Mouse (Mus musculus) midbrain, embryonic 10.5 days (tissue): Measurements from ENCODE around the gene Cand1. TPM values are rescaled to one million over a fixed set of nuclear protein-coding genes. Genes with fewer than 3 reads are reported as not detected.
A peak's percentile ranks its signal among the peaks of the same experiment; 100 is the strongest.

ENCODE experiments used
- DNase-seq: peaks from one replicate; pipeline ENCODE4 v3.0.0-alpha.2; 2017; ENCODE audit warnings: low spot score
- H3K27ac ChIP-seq: fragments of 300-500 bp; sonication (generic); replicated peaks from 2 replicates; pipeline ENCODE4 v1.5.1; 2016; ENCODE audit warnings: mild to moderate bottlenecking
- H3K27me3 ChIP-seq: fragments of 300-500 bp; sonication (generic); 2 replicates; pipeline ENCODE4 v1.6.1; 2016; ENCODE audit warnings: low read depth, mild to moderate bottlenecking; ENCODE audit not compliant: poor library complexity, severe bottlenecking
- H3K36me3 ChIP-seq: fragments of 300-500 bp; sonication (generic); 2 replicates; pipeline ENCODE4 v1.6.1; 2016; ENCODE audit warnings: mild to moderate bottlenecking, moderate library complexity
- H3K4me1 ChIP-seq: fragments of 300-500 bp; sonication (generic); 2 replicates; pipeline ENCODE4 v1.6.1; 2016
- H3K4me3 ChIP-seq: fragments of 300-500 bp; sonication (generic); 2 replicates; pipeline ENCODE4 v1.5.1; 2016; ENCODE audit warnings: mild to moderate bottlenecking, moderate library complexity
- H3K9me3 ChIP-seq: fragments of 300-500 bp; sonication (generic); replicated peaks from 2 replicates; pipeline ENCODE4 v1.6.1; 2016; ENCODE audit warnings: mild to moderate bottlenecking
- WGBS: fragments of 180-500 bp; shearing (Covaris S2); methylation state at CpG from one replicate; pipeline ENCODE4 v1.1.7; 2016; 5-methylcytosine and 5-hydroxymethylcytosine counted together
- polyA plus RNA-seq: library from polyadenylated mRNA; unstranded; fragments of >200 nt; fragmentation: Nextera tagmentation; extraction: Ambion mirVana; gene quantifications from 2 replicates; pipeline ENCODE4 v1.2.1, GENCODE M21; 2016

Gene Cand1
- polyA plus RNA-seq, 1 experiment from 2014 or later, result 92.6 TPM

GRCm38 (mm10) chr10:119204334-119204946 is 35.4 kb downstream of the Cand1 start:
- no peak overlapping the region for H3K4me3 ChIP-seq
- H3K36me3 ChIP-seq, result peaks cover 100% of the 10 kb centered on the region
- no peaks in the 10 kb centered on the region for H3K4me1 ChIP-seq
- no peak for DNase-seq
- 86% methylated on average over 12 of the region's 12 CpGs for WGBS
- no peaks in the 10 kb centered on the region for H3K9me3 ChIP-seq
- no peak overlapping the region for H3K27ac ChIP-seq
- H3K27me3 ChIP-seq, result no peaks in the 10 kb centered on the region

GRCm38 (mm10) chr10:119199864-119200263 is 40.0 kb downstream of the Cand1 start:
- H3K4me1 ChIP-seq, result no peaks in the 10 kb centered on the region
- H3K27ac ChIP-seq, result no peak overlapping the region
- H3K9me3 ChIP-seq, result no peaks in the 10 kb centered on the region
- H3K27me3 ChIP-seq, result no peaks in the 10 kb centered on the region
- H3K4me3 ChIP-seq, result no peak overlapping the region
- peaks cover 95% of the 10 kb centered on the region for H3K36me3 ChIP-seq
- DNase-seq, result no peak
- WGBS, result 97% methylated on average over 5 of the region's 5 CpGs

- WGBS, result 93% methylated on average over 9 of the region's 9 CpGs
- H3K36me3 ChIP-seq, result peaks cover 81% of the 10 kb centered on the region
- H3K27me3 ChIP-seq, result no peaks in the 10 kb centered on the region
- H3K4me3 ChIP-seq, result no peak overlapping the region
- H3K27ac ChIP-seq, result no peak overlapping the region
- DNase-seq, result no peak
- H3K4me1 ChIP-seq, result no peaks in the 10 kb centered on the region
- no peaks in the 10 kb centered on the region for H3K9me3 ChIP-seq
Observed at GRCm38 (mm10) chr10:119198186-119198880, 41.5 kb downstream of the Cand1 start.

GRCm38 (mm10) chr10:119197621-119198150 is 42.2 kb downstream of the Cand1 start:
- Histone ChIP-seq H3K27ac (no peak overlapping the region), H3K36me3 (peaks cover 75% of the 10 kb centered on the region), H3K4me3 (no peak overlapping the region), H3K27me3 (no peaks in the 10 kb centered on the region), H3K9me3 (no peaks in the 10 kb centered on the region), H3K4me1 (no peaks in the 10 kb centered on the region)
- DNase-seq, result no peak
- WGBS, result 95% methylated on average over 13 of the region's 13 CpGs

GRCm38 (mm10) chr10:119192598-119193372 is 47.1 kb downstream of the Cand1 start:
- H3K36me3 ChIP-seq, result peaks cover 26% of the 10 kb centered on the region

GRCm38 (mm10) chr10:119187720-119188119 is 52.1 kb downstream of the Cand1 start:
- H3K4me3 ChIP-seq, result no peak overlapping the region
- no peaks in the 10 kb centered on the region for H3K27me3 ChIP-seq
- 82% methylated on average over 4 of the region's 4 CpGs for WGBS
- DNase-seq, result no peak
- H3K36me3 ChIP-seq, result no peaks in the 10 kb centered on the region
- H3K4me1 ChIP-seq, result no peaks in the 10 kb centered on the region
- no peak overlapping the region for H3K27ac ChIP-seq
- no peaks in the 10 kb centered on the region for H3K9me3 ChIP-seq

More at GRCm38 (mm10) chr10:119192598-119193372, 47.1 kb downstream of the Cand1 start:
- Histone ChIP-seq H3K9me3 (no peaks in the 10 kb centered on the region), H3K4me3 (no peak overlapping the region), H3K27me3 (no peaks in the 10 kb centered on the region), H3K27ac (no peak overlapping the region), H3K4me1 (no peaks in the 10 kb centered on the region)
- no peak for DNase-seq
- 72% methylated on average over 8 of the region's 8 CpGs for WGBS

- no peak for DNase-seq
- Histone ChIP-seq H3K4me3 (no peak overlapping the region), H3K9me3 (no peaks in the 10 kb centered on the region), H3K27me3 (no peaks in the 10 kb centered on the region), H3K36me3 (no peaks in the 10 kb centered on the region), H3K27ac (no peak overlapping the region), H3K4me1 (no peaks in the 10 kb centered on the region)
- WGBS, result 89% methylated on average over 3 of the region's 3 CpGs
Observed at GRCm38 (mm10) chr10:119169656-119170055, 70.2 kb downstream of the Cand1 start.

GRCm38 (mm10) chr10:119169237-119169636 is 70.6 kb downstream of the Cand1 start:
- Histone ChIP-seq H3K4me1 (no peaks in the 10 kb centered on the region), H3K27ac (no peak overlapping the region), H3K27me3 (no peaks in the 10 kb centered on the region), H3K4me3 (no peak overlapping the region), H3K9me3 (no peaks in the 10 kb centered on the region), H3K36me3 (no peaks in the 10 kb centered on the region)
- DNase-seq, result no peak
- 82% methylated on average over 13 of the region's 13 CpGs for WGBS

GRCm38 (mm10) chr10:119168791-119169190 is 71.1 kb downstream of the Cand1 start:
- no peaks in the 10 kb centered on the region for H3K4me1 ChIP-seq
- DNase-seq, result peak; percentile 18
- no peak overlapping the region for H3K27ac ChIP-seq
- no peaks in the 10 kb centered on the region for H3K9me3 ChIP-seq
- H3K36me3 ChIP-seq, result no peaks in the 10 kb centered on the region
- no peaks in the 10 kb centered on the region for H3K27me3 ChIP-seq
- 32% methylated on average over 14 of the region's 14 CpGs for whole genome bisulfite sequencing
- H3K4me3 ChIP-seq, result no peak overlapping the region

- Histone ChIP-seq H3K27ac (no peak overlapping the region), H3K4me1 (no peaks in the 10 kb centered on the region), H3K36me3 (no peaks in the 10 kb centered on the region), H3K27me3 (no peaks in the 10 kb centered on the region), H3K4me3 (no peak overlapping the region), H3K9me3 (no peaks in the 10 kb centered on the region)
- no peak for DNase-seq
- WGBS, result 15% methylated on average over 3 of the region's 3 CpGs
Observed at GRCm38 (mm10) chr10:119167858-119168257, 72.0 kb downstream of the Cand1 start.

GRCm38 (mm10) chr10:119165051-119165450 is 74.8 kb downstream of the Cand1 start:
- WGBS, result 95% methylated on average over 10 of the region's 10 CpGs
- no peak overlapping the region for H3K27ac ChIP-seq
- H3K4me3 ChIP-seq, result no peak overlapping the region
- H3K27me3 ChIP-seq, result no peaks in the 10 kb centered on the region
- H3K9me3 ChIP-seq, result peaks cover 7% of the 10 kb centered on the region; the same call in 1 of the 2 replicates
- H3K36me3 ChIP-seq, result no peaks in the 10 kb centered on the region
- H3K4me1 ChIP-seq, result no peaks in the 10 kb centered on the region
- DNase-seq, result no peak

GRCm38 (mm10) chr10:119161820-119162382 is 78.0 kb downstream of the Cand1 start:
- peaks cover 11% of the 10 kb centered on the region; the same call in 1 of the 2 replicates for H3K9me3 ChIP-seq
- WGBS, result 69% methylated on average over 8 of the region's 8 CpGs
- H3K27me3 ChIP-seq, result no peaks in the 10 kb centered on the region
- H3K36me3 ChIP-seq, result no peaks in the 10 kb centered on the region
- no peak for DNase-seq
- no peaks in the 10 kb centered on the region for H3K4me1 ChIP-seq
- no peak overlapping the region for H3K4me3 ChIP-seq
- H3K27ac ChIP-seq, result no peak overlapping the region
